Mouse (Mus musculus): ENCODE measurements around the gene Gjd3.

Gene Gjd3

DNA sequence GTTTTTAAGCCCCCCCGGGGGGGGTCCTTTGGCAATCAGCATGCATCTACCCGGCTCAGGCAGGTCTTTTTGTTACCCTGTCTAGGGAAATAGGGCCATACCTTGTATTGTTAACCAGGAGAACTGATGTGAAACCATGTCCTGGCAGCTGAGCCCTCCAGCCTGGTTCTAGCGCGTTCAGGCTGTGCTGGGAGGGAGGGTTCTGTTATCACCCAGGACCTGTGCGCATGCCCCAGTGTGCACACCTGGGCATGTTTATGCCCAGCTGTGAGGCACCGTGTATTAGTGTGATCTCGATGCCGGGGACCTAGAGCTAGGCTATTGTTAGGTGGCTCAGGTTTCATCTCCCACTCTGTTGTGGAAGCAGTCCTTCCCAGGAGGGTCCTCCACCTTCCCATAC is 21.1 kb downstream of the Gjd3 start:
- no peak for DNase-seq

DNA sequence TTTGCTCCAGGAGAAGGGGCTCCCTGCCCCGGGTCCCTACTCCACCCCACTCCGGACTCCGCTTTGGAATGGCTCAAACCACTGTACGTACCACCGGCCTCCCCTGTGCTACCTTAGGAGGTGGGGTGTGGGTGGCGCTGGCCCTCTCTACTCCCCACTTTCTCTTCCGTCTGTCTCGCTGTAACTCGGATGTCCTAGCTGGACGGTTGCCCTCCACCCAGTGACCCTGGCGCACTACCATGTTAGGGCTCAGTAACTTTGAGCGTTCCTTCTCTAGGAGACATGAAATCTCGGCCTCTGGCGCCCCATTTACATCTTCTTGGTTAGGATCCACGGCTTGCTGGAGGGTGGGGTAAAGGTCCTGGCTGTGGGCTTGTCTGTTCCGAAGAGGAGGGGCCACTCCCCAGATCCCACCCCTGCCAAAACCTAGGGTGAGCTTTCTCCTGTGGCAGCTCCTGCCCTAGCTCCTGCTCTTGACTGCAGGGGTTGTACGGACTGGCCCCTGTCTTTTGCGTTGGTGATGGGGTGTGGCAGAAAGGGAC is 21.7 kb downstream of the Gjd3 start:
- DNase-seq, result peak in 1 of 2 experiments; percentile 35

DNA sequence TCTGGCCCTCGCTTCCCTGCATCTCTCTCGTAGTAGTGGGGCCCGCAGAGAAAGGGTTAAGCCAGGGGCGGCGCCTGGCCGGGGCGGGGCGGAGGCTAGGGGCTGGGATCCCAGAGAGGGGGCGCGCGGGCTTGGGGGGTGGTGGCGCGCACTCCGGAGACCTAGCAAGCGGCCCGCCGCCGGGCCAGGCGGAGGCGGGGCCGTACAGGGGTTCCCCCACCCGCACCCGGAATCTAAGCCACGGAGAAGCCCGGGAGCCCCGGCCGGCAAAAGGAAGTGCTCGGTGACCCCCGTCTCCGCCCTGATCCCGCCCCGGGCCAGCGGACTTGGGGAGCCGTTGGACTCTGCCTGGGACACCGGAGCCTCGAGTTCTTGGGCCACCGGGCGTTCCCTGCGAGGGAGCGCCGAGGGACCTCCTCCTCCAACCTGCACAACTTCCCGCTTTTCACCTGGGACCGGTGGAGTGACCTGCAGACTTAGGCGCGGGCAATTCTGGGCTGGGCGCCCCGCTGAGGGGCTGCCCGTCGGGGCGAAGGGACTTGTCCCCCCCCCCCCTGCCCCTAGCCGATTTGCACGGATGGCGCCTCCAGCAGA is 22.4 kb downstream of the Gjd3 start:
- peak; percentile 30 to 44 for DNase-seq

DNA sequence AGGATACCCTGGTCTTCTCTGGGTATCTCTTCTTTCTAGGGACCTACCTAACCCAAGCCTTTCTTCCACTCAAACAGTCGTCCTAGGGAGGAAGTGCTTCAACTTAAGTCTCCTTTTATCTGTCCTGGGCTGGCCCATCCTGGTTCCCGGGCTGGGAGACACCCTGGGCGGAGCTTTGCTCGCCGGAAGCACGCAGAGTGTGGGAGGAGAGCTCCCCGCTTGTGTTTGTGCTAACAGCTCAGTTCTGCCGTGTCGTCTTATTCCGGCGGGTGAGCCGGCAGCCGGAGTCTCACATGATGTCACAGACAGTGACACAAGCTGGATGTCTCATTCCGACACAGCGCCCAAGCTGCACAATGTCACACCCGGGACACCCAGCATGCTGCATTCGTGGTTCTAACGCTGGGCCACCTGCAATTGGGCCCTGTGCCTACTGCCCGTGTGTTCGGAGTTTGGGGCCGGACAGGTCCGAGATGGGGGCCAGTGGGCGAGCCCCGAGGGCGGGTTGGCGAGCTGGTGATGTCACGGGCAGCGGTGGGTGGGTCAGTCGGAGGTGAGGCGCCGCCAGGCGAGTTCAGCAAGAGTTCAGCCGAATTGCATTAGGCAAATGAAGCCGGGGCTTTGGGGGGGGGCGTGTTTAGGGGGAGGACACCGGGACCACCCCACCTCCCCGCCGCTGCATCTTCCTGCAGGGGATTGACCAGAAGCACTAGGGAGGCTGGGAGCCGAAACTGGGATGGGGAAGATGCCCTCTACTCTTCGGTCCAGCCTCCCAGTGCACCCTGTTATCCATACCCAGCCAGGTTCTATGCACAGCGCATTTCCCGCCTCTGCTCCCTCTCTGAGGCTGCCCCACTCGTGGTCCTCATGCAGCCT is 23.1 kb downstream of the Gjd3 start:
- peak; percentile 36 to 38 for DNase-seq

DNA sequence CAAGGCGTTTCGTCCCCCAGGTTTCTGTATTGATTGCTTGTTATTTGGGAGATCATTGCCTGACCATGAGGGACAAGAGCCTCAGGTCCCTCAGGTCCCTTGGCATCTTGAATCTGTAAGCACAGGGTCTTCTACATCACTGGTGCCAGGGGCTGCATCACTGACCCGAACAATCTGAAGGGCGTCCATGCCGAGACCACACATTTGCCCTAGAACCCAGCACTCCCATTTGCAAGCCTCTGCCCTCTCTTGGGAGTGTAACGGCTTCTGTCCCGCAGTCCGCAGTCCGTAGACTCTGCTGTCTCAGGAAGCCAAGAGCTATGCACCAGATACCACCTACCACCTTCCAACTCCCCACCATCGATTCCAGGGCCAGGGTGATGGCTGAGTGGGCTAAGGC is 26.5 kb downstream of the Gjd3 start:
- no peak for DNase-seq

DNA sequence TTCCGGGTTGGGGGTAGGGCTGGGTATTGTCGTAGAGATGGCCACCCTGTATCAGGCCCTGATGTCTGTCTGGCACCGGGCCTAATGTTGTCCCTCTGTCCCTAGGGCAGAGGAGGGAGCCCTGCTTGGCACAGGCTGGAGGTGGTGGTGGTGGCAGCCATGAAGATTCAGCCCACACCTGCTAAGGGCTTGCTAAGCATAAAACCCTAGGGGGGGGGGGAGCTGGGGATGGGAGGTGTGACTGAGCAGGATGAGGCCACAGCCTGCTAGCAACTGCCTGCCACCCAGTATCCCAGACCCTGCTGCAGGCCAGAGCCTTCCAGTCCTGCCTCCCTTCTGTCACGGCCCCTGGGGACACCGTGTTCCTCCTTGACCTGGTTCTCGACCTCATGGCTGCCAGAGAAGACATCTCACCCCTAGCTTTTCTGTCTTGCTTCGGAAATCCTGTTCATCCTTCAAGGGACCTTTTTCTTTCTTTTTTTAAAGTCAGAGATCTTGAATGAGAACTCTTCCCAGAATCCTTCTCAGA is 27.0 kb downstream of the Gjd3 start:
- peak; percentile 31 to 52 for DNase-seq

DNA sequence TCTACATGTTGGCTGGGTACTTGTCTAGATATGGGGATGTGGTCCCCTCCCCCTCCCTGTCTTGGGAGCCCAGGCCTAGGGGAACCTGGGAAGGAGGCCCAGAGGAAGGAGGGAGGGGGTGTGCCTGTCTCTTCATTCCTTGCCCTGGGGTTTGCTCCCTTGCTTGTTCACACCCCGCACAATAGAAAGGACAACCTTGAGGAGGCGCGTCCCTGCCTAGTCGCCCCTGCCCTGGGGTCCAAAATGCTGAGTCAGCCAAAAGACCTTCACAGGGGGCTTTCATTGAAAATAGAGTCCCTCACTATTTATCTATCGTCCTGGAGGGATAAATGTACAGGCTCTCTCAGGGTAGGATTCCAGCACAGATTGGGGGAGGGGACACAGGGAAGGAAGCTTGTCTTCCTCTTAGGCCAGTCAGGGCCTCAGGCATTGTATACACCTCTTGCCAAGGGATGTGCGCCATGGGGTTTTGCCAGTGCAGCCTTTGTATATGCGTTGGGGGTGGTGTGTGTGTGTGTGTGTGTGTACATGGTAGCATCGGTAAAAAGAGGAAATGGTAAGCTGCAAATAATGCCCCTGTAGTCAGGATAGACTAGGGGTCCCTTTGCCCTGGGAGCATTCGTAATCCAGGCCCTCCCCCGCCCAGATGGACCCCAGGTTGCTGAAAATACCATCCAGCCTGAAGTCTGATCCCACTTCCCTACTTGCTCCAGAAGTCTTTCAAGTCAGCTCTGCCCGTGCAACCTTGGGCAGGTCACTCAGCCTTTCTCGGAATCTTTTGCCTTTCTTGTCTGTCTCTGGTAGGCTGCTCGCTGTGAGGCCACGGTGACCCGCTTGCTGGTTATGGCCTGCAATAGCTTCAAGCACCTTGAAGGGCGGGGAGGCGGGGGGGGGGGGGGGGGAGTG is 27.8 kb downstream of the Gjd3 start:
- no peak for DNase-seq

DNA sequence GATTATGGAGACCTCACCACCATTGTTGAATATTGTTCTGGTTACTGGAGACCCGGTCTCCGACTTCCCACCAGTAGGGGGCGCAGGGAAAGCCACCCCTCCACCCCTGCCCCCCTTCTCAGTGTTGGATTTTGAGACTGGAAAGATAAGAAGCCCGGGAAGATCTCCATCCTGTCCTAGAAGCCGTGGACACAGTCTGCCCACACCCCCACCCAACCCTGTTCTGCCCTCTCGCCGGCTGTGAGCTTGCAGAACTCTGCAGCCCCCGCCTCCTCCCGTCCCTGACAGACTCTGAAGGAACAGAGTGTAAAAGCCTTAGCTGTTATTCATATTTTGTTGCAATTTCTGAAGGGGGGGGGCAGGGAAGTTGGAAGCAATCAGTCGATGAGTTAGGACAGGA is 28.4 kb downstream of the Gjd3 start:
- peak; percentile 80 to 92 for DNase-seq

DNA sequence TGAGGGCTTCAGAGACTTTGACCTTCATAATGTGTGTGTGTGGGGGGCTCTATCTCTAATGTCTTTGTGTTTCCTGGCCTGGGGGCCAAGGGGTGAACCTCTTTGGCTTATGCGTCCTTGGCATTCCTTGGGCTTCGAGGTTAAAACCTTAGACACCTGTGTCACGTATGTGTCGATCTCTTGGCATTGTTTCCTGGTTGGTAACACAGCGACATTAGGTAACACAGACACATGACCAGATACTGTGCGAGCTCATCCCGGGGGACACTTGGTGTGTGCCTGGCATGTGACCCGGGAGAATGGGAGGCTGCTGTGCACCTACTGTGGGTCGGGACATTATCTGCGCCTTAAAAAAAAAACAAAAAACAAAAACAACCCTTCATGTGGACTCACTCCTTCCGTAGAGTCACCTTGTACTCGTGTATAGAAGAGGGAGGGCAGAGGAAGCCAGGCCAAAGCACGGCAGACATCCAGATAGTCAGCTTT is 28.9 kb downstream of the Gjd3 start:
- DNase-seq, result peak in 1 of 2 experiments; percentile 25

DNA sequence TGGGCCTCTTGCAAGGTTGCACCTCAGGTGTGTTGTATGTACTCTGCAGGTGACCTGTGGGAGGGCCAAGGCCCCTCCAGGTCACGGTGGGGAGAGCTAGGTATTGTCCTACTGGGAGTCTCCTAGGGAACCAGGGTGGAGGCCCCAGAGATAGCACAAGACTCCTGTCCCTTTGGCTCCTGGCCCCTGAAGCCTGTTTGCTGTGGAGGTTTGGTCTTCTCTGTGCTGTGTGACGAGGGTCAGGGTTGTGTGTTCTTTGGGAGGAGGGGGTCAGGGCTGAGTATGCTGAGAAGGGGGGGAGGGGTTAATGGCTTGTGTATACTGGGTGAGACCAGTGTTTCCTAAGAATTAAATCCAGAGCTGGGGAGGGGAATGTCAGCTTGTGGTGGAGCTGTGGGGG is 29.5 kb downstream of the Gjd3 start:
- DNase-seq, result no peak

DNA sequence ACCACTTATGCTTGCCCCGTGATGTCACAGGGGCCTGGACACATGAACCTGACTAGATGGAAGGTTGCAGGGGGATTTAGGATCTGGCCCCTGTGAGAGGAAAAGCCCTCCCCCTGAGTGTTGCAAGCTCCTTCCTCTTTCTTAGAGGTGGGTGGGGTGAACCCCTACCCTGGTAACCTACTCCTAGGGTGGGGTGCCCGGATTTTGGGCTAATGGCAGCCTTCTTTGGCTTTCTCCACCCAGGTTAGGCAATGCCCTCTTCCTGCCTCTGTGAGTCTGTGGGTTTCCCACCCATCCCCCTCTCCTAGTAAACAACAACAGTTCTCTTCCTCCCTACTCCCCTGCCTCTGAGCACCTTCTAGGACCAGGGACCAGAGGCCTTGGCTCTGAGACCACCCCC is 30.1 kb downstream of the Gjd3 start:
- DNase-seq, result no peak

DNA sequence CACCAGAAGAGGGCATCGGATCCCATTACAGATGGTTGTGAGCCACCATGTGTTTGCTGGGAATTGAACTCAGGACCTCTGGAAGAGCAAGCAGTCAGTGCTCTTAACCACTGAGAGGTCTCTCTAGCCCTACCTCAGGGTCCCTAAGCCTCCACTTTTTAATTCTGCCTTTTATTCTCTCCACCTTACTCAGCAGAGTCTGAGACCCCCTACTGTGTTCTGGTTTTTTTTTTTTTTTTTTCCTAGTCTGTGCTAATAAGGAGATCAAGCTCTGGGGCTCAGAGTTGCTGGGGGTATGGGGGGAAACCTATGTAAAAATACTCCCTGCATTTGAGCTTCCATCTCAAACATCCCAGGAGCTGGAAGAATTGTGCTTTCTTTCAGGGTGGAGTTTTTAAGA is 30.7 kb downstream of the Gjd3 start:
- DNase-seq, result no peak

DNA sequence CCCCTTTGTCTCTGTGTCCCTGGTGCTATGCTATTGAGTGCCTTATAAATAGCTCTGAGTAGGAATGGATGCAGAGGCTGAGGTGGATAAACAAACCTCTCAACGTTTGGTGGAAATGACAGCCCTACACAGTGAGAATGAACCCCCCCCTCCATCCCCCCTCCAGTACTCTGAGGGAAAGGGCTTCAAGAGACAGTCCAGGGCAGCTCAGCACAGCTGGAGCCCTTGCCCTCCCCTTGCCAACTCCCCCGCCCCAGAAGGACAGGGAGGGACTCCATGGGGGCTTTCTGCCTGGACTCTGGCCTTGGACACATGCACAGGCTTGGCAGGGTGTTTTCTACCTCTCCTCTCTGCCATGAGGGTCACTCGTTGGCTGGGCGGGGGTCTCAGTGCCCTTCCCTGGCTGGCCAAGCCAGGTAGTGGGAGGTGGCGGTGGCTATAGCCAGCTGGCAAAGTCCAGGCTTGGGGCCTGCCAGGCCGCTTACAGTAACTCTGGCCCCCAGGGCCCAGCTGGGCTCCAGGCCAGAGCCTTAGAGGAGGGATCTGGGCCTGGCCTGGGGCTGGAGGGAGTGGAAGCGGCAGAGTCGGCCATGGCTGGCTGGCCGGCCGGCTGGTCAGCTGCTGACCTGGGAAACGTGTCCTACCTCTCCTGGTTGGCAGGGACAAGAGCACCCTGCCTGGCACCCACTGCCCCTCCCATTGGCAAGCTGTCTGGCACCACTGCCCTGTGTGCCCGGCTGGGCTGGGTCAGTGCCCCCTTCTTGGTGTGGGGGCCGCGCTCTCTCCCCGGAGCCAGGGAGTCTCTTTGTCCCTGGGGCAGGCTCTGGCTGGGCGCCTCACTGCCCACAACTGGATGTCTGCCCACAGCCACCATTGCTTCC is 31.6 kb downstream of the Gjd3 start:
- peak; percentile 90 to 94 for DNase-seq

DNA sequence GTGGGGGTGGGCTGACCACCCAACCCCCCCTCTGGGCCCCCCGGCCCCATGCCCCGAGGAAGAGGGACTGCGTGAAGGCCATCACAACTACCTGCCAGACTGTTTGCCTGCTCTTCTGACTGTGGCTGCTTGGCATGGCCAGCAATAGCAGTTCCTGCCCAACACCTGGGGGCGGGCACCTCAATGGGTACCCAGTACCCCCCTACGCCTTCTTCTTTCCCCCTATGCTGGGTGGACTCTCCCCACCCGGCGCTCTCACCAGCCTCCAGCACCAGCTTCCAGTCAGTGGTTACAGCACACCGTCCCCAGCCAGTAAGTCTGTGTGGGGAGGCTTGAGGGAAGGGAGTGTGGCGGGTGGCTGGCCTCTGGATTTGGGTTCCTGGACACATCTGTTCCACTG is 32.3 kb downstream of the Gjd3 start:
- DNase-seq, result no peak

DNA sequence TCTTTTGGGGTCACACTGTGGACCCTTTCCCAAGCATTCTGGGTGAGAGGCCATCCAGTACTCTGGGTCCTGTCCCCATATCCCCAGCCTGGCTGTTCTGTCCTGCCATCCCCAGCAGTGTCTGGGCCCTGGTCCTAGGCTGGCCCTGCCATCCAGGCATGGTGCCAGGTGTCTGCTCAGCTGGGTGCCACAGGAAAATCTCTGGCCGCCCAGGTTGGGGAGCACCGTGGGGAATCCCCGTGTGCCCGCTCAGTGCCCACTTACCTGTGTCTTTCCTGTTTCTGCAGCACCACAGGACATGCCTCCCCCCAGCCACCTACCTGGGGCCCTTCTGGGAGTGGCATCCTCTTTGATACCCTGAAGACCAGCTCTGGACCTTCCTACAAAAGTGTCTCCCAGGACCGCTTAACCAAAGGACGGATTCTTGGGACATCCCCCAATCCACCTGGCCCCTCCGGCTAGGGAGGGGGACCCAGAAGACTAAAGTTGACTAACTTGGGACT is 32.8 kb downstream of the Gjd3 start:
- peak; percentile 54 to 59 for DNase-seq

DNA sequence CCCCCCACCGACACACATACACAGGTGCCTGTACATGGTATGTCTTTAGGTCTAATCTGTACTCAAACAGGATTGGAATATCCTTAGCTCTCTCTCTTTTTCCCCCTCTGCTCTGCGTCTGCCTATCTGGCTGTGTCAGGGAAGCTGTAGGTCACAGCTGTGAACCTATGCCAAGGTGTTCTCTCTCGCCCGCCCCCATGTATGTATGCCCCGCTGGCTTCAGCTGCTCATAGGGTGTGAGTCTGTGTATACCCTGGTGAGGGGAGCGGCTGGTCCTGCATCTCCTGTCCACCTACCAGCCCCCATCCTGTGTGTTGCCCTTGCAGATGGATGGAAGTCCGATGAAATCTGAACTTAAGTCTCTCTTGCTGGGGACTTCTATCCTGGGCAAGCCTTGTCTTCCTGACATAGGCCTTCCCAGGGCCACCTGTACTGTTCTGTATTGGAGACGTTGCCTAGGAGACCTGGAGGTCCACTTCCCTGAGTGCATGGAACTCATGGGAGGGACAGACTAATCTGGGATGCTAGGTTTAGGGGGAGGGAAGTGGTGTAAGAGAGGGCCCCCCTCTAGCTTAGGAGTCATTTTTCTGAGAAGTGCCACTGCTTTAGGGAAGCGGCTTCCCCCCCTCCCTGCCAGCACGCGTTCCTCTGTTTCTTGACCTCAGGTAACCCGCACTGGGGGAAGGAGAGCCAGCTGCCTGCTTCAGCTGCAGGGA is 33.4 kb downstream of the Gjd3 start:
- no peak for DNase-seq

DNA sequence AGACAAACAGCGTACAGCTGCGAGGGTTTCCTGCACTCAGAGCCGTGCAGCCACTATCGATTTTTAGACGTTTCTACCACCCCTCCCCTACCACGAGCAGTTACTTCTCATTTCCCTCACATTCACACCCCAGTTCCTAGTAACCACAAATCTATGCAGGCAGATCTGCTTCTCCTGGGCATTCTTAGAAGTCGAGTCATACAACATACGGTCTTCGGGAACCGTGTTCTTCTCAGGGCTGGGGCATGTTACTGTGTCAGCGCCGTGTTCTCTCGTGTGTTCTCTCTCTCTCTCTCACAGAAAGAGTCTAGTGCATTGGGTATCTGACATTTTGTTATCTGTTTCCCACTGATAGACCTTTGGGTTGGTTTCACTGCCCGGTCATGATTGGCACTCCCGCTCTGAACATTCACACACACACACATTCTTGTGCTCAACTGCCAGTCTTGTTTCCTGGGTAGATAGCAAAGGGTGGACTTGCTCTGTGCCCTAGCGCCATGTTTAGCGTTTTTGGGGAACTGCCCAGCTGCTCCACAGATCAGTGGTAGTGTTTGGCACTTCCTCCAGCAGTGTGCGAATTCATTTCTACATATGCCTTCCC is 34.7 kb downstream of the Gjd3 start:
- DNase-seq, result no peak

DNA sequence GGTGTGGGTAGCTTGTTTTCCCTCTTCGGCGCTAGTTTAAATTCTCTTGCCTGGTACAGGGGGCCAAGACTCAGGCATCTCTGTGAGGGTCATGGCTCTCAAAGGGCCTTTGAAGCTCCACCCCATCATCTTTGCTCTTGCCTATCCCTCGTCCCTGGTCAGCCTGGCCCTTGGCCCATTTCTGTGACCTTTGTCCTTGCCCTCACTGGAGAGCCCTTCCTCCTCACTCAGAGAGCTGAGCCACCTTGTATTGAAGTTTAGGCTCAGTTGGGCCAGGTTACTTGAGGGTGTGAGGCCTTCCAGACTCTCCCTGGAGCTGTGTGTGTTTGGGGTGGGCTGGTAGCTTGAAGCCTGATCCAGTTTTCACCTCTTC is 37.2 kb downstream of the Gjd3 start:
- DNase-seq, result no peak

DNA sequence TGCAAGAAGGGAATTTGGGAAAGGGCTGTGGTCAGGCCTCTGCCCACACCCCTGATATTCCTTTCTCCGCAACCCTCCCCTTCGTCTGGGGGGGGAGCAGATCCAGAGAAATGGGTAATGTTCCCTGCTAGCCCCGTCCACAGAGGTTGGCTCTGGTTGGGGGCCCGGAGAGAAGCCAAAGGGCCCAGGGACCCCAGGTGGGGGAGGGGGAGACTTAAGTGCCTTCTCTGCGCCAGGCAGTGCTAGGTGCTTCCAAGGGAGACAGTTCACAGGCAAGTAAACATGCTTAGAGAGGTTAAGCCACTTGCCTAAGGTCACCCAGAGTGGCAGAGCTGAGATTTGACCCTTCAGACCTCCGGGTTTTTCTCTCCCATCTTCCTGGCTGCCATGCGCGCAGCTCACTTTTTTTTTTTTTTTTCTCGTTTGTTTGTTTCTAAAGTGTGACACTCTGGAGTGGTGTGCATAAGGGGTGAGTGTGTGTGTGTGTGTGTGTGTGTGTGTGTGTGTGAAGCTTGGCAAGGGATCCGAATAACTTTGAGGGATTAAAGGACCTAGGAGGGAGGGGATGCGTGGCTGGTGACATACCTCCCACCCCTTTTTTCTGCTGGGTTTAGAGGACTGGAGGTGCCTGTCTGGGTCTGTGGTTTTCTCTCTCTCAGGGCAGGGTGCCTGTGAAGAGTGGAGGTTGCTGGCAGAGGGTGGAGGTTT is 37.8 kb downstream of the Gjd3 start:
- no peak for DNase-seq

Data from cerebellum, postnatal 14 days (tissue).